Mouse (Mus musculus): Measurements from ENCODE around the gene Tdrd3. TPM values are rescaled to one million over a fixed set of nuclear protein-coding genes. Genes with fewer than 3 reads are reported as not detected.

Gene Tdrd3
- polyA plus RNA-seq, 1 experiment from 2014 or later: 37.0 TPM

DNA sequence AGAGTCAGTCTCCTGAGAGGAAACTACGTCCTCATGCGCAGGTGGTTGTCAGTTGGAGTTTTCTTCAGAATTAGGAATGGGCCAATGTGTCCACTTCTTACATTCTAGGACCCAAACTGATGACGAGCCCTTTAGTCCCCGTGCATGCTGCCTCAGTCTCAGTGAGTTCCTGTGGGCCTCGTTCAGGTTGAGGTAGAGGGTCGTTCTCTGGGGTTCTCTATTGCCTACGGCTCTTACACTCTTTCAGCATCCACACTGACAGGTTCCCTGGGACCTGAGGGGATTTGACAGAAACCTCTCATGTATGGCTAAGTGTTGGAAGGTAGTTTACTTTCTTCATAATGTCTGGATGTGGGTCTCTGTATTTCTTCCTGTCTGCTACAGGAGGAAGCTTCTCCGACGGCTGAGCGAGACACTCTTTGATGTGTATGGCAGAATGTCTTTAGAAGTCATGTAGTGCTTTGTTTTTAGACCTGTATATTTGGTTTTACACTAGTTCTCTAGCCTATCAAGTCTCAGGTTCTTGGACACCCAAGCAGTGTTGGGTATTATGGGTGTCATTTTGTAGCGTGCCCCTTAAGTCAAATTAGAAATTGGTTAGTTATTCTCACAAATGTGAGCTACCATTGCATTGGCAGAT is 81.6 kb downstream of the Tdrd3 start:
- Histone ChIP-seq H3K9me3 (ENCODE audit: control insufficient read depth, low read length) (no peaks in the 10 kb centered on the region), H3K36me3 (ENCODE audit: control insufficient read depth, insufficient read depth, low read length) (0 out of 2 replicates have a peak, but pooled peaks cover 5% of the 10 kb centered on the region), H3K27ac (replicated peaks; ENCODE audit: low read depth, low read length) (no peak overlapping the region), H3K4me2 (ENCODE audit: low read depth, low read length) (no peak overlapping the region), H3K4me3 (ENCODE audit: low read depth, low read length) (no peak overlapping the region), H3K27me3 (replicated peaks; ENCODE audit: control insufficient read depth, insufficient read depth, low read length) (no peaks in the 10 kb centered on the region), H3K9ac (ENCODE audit: low read depth, low read length) (no peak overlapping the region), H3K4me1 (ENCODE audit: control insufficient read depth, insufficient read depth, low read length) (no peaks in the 10 kb centered on the region)
- ATAC-seq (ENCODE audit: low read depth) (no peak), DNase-seq (ENCODE audit: low spot score) (no peak)
- WGBS: 93% methylated on average over 11 of the region's 11 CpGs

DNA sequence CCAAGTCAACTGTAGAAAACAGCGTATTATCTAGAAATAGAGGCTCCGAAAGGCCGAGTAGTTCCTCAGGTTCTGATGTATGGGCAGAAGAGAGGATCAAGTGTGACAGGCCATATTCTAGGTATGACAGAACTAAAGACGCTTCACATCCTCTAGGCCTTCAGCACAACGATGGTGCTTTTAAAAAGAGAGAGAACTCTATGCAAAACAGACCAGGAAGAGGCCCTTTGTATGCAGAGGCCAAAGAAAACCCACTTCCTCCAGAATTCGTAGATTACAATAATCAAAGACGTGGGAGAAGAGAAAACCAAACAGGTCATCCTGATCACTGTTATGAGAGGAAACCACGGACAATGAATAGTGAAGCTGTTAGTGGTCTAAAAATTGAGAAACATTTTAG is 89.5 kb downstream of the Tdrd3 start:
- Histone ChIP-seq H3K36me3 (ENCODE audit: control insufficient read depth, insufficient read depth, low read length) (peaks cover 24% of the 10 kb centered on the region), H3K4me1 (ENCODE audit: control insufficient read depth, insufficient read depth, low read length) (no peaks in the 10 kb centered on the region), H3K9ac (ENCODE audit: low read depth, low read length) (no peak overlapping the region), H3K27ac (replicated peaks; ENCODE audit: low read depth, low read length) (no peak overlapping the region), H3K4me2 (ENCODE audit: low read depth, low read length) (no peak overlapping the region), H3K9me3 (ENCODE audit: control insufficient read depth, low read length) (no peaks in the 10 kb centered on the region), H3K4me3 (ENCODE audit: low read depth, low read length) (no peak overlapping the region), H3K27me3 (replicated peaks; ENCODE audit: control insufficient read depth, insufficient read depth, low read length) (no peaks in the 10 kb centered on the region)
- 88% methylated on average over 8 of the region's 8 CpGs for WGBS
- ATAC-seq (ENCODE audit: low read depth) (no peak), DNase-seq (ENCODE audit: low spot score) (no peak)

DNA sequence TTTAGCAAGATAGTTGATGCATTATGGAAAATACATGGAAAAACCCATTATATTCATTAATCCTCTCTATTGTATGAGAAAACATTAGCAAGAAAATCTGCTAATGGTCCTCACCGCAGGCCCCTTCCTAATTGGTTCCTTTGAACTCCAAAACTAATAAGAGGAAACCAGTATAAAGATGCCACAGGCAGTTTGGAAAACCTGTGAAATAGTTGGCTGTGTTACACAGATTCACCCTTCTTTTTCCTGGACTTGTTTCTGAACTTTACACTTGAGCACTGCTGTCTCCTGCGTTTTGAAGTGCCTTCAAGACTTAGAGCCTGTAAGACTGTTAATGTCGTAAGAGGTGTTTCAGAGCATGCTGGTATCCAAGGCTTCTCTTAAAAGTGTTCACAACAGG is 98.8 kb downstream of the Tdrd3 start:
- Histone ChIP-seq H3K27me3 (replicated peaks; ENCODE audit: control insufficient read depth, insufficient read depth, low read length) (no peaks in the 10 kb centered on the region), H3K4me3 (ENCODE audit: low read depth, low read length) (no peak overlapping the region), H3K9me3 (ENCODE audit: control insufficient read depth, low read length) (no peaks in the 10 kb centered on the region), H3K36me3 (ENCODE audit: control insufficient read depth, insufficient read depth, low read length) (peaks cover 16% of the 10 kb centered on the region), H3K4me1 (ENCODE audit: control insufficient read depth, insufficient read depth, low read length) (no peaks in the 10 kb centered on the region), H3K27ac (replicated peaks; ENCODE audit: low read depth, low read length) (no peak overlapping the region), H3K9ac (ENCODE audit: low read depth, low read length) (no peak overlapping the region), H3K4me2 (ENCODE audit: low read depth, low read length) (no peak overlapping the region)
- ATAC-seq (ENCODE audit: low read depth) (no peak), DNase-seq (ENCODE audit: low spot score) (no peak)
- 81% methylated on average over 3 of the region's 3 CpGs for WGBS

DNA sequence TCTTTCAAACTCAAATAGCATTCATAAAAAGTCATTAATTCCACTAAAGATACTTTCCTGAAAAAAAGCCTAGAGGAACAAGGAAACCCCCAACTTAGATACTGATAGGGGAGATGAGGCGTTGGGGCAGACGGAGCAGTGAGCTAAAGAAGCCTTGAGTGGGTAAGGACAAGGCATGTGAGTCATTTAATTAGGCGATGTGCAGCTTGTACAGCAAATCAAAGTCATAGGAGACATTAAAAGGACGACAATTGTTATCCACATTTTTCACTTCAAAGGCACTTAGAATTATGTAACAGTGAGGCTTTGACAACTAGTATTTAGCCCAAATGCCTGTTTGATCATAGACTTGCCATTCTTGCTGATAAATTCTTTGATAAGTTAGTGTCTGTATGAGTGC is 100.9 kb downstream of the Tdrd3 start:
- DNase-seq (ENCODE audit: low spot score): no peak
- Histone ChIP-seq H3K27ac (replicated peaks; ENCODE audit: low read depth, low read length) (no peak overlapping the region), H3K27me3 (replicated peaks; ENCODE audit: control insufficient read depth, insufficient read depth, low read length) (no peaks in the 10 kb centered on the region), H3K4me2 (ENCODE audit: low read depth, low read length) (no peak overlapping the region), H3K9ac (ENCODE audit: low read depth, low read length) (no peak overlapping the region), H3K9me3 (ENCODE audit: control insufficient read depth, low read length) (no peaks in the 10 kb centered on the region), H3K4me1 (ENCODE audit: control insufficient read depth, insufficient read depth, low read length) (no peaks in the 10 kb centered on the region), H3K4me3 (ENCODE audit: low read depth, low read length) (no peak overlapping the region), H3K36me3 (ENCODE audit: control insufficient read depth, insufficient read depth, low read length) (peaks cover 13% of the 10 kb centered on the region)
- WGBS: 81% methylated on average over 4 of the region's 4 CpGs
- ATAC-seq (ENCODE audit: low read depth): no peak

DNA sequence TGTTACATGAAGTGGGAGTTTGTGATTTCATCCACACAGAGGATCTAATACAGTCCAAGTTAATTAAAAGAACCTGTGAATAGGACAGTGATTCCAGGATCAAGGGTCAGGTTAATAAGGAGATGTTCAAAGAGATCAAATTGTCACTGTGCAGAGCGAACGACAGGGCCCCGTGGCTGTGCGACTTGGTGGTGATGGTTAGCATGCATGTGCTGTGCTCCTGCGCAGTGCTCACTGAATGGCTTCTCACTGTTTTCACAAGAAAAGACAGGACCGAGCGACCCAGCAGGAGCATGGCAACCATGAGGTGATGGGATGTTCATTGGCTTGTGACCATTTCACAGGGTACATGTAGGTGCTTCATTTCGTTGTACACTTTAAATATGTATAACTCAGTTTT is 115.4 kb downstream of the Tdrd3 start:
- no peak overlapping the region for H3K27ac ChIP-seq (replicated peaks; ENCODE audit: low read depth, low read length)
- no peaks in the 10 kb centered on the region for H3K27me3 ChIP-seq (replicated peaks; ENCODE audit: control insufficient read depth, insufficient read depth, low read length)
- ATAC-seq (ENCODE audit: low read depth) (no peak), DNase-seq (ENCODE audit: low spot score) (no peak)
- no peak overlapping the region for H3K4me3 ChIP-seq (ENCODE audit: low read depth, low read length)
- H3K36me3 ChIP-seq (ENCODE audit: control insufficient read depth, insufficient read depth, low read length): peaks cover 7% of the 10 kb centered on the region; the same call in 1 of the 2 replicates
- no peaks in the 10 kb centered on the region for H3K9me3 ChIP-seq (ENCODE audit: control insufficient read depth, low read length)
- no peak overlapping the region for H3K4me2 ChIP-seq (ENCODE audit: low read depth, low read length)
- H3K9ac ChIP-seq (ENCODE audit: low read depth, low read length): no peak overlapping the region
- H3K4me1 ChIP-seq (ENCODE audit: control insufficient read depth, insufficient read depth, low read length): no peaks in the 10 kb centered on the region
- WGBS: 82% methylated on average over 8 of the region's 8 CpGs

DNA sequence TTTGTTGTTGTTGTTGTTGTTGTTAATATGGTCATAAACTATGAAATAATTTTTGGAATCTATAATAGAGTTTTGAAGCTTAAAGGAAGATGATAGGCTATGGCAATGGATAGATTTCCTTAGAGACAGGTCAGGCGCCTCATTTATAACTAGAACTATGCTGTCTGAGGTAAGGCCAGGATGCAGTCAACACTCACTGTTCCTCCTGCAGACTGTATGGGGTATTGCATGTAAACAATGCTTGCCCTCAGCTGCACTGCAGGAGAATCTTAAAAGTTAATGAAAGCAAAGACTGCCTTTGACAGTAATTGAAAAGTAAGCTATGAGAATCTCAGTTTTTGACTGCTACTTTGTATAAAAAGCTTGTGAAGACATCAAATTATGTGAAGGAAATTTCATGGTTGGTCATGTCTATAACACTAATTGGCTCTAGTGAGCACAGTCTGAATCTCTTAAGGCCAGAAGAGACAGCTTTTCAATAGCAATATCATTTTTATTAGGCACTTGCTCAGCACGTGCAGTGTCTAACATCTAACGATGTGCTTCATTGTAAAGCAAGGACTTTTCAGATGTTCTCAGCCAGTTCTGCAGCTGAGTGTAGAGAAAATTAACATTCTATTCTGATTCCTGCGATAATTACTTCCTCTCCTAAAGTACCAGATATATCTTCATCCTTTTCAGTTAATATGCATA is 120.8 kb downstream of the Tdrd3 start:
- 90% methylated on average over 4 of the region's 4 CpGs for WGBS
- ATAC-seq (ENCODE audit: low read depth) (no peak), DNase-seq (ENCODE audit: low spot score) (no peak)
- Histone ChIP-seq H3K9me3 (ENCODE audit: control insufficient read depth, low read length) (no peaks in the 10 kb centered on the region), H3K27ac (replicated peaks; ENCODE audit: low read depth, low read length) (no peak overlapping the region), H3K4me3 (ENCODE audit: low read depth, low read length) (no peak overlapping the region), H3K4me2 (ENCODE audit: low read depth, low read length) (no peak overlapping the region), H3K27me3 (replicated peaks; ENCODE audit: control insufficient read depth, insufficient read depth, low read length) (no peaks in the 10 kb centered on the region), H3K36me3 (ENCODE audit: control insufficient read depth, insufficient read depth, low read length) (peaks cover 13% of the 10 kb centered on the region; the same call in 1 of the 2 replicates), H3K9ac (ENCODE audit: low read depth, low read length) (no peak overlapping the region), H3K4me1 (ENCODE audit: control insufficient read depth, insufficient read depth, low read length) (no peaks in the 10 kb centered on the region)

DNA sequence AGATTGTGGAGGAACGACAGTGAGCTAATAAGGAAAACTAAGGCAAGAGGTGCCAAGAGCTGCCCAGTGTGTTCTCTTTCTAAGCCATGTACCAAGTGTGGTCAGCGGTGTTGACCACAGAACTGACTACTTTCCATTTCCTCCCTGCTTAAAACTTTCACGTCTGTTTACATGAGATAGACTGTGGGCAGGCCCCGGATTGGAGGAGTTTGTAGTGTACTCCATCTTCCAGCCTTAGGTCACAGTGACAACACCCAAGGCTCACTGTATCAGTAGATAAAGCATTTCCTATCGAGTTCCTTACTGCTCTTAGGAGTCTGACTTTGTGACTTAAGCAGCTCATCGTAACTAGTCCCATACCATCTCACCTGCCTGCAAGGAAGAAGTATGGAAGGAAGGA is 133.5 kb downstream of the Tdrd3 start:
- Histone ChIP-seq H3K9ac (ENCODE audit: low read depth, low read length) (no peak overlapping the region), H3K4me3 (ENCODE audit: low read depth, low read length) (no peak overlapping the region), H3K4me2 (ENCODE audit: low read depth, low read length) (no peak overlapping the region), H3K27ac (replicated peaks; ENCODE audit: low read depth, low read length) (no peak overlapping the region), H3K4me1 (ENCODE audit: control insufficient read depth, insufficient read depth, low read length) (no peaks in the 10 kb centered on the region), H3K9me3 (ENCODE audit: control insufficient read depth, low read length) (no peaks in the 10 kb centered on the region), H3K36me3 (ENCODE audit: control insufficient read depth, insufficient read depth, low read length) (peaks cover 20% of the 10 kb centered on the region), H3K27me3 (replicated peaks; ENCODE audit: control insufficient read depth, insufficient read depth, low read length) (no peaks in the 10 kb centered on the region)
- ATAC-seq (ENCODE audit: low read depth) (no peak), DNase-seq (ENCODE audit: low spot score) (no peak)
- 92% methylated on average over 6 of the region's 6 CpGs for WGBS

DNA sequence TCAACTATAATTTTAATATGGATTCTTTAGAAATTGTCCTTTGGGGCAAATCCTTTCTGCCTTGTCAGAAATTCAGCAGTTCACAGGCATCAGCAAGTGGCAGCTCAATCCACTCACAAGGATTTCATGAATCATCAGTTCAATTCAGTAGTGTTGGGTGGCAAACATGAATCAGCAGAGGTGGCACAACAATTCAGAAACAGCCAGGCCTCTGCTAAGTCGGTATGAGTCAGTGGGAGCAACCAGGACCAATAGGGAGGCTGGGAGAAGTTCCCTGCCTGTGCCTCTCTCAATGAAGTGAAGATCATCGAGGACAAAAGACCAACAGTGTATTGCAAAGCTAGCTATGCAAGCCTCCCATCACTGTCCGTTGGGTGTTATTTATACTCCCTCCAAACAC is 135.8 kb downstream of the Tdrd3 start:
- Histone ChIP-seq H3K9ac (ENCODE audit: low read depth, low read length) (no peak overlapping the region), H3K36me3 (ENCODE audit: control insufficient read depth, insufficient read depth, low read length) (peaks cover under 1% of the 10 kb centered on the region; the same call in 1 of the 2 replicates), H3K27me3 (replicated peaks; ENCODE audit: control insufficient read depth, insufficient read depth, low read length) (no peaks in the 10 kb centered on the region), H3K4me2 (ENCODE audit: low read depth, low read length) (no peak overlapping the region), H3K4me1 (ENCODE audit: control insufficient read depth, insufficient read depth, low read length) (no peaks in the 10 kb centered on the region), H3K4me3 (ENCODE audit: low read depth, low read length) (no peak overlapping the region), H3K9me3 (ENCODE audit: control insufficient read depth, low read length) (no peaks in the 10 kb centered on the region), H3K27ac (replicated peaks; ENCODE audit: low read depth, low read length) (no peak overlapping the region)
- WGBS: 63% methylated on average over 3 of the region's 3 CpGs
- ATAC-seq (ENCODE audit: low read depth) (no peak), DNase-seq (ENCODE audit: low spot score) (no peak)

DNA sequence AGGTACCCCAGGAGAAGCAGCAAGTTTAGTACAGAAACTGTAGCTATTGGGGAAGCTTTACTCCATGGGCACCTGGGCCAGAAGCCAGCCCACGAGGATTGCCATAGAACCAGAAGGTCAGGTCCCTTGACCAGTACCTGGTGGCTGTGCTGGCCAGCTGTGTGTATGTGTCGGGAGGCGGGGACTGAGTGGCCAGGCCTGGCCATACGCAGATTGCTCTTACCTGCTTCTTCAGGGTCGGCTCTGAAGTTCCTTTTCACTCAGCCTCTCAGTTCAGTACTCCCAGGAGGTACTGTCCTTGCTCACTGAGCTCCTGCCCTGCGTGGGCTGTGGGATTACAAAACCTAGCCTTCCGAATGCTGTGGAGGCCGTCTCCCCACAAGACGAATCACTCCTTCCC is 147.4 kb downstream of the Tdrd3 start:
- Histone ChIP-seq H3K9ac (ENCODE audit: low read depth, low read length) (no peak overlapping the region), H3K36me3 (ENCODE audit: control insufficient read depth, insufficient read depth, low read length) (no peaks in the 10 kb centered on the region), H3K27ac (replicated peaks; ENCODE audit: low read depth, low read length) (no peak overlapping the region), H3K27me3 (replicated peaks; ENCODE audit: control insufficient read depth, insufficient read depth, low read length) (no peaks in the 10 kb centered on the region), H3K4me2 (ENCODE audit: low read depth, low read length) (no peak overlapping the region), H3K9me3 (ENCODE audit: control insufficient read depth, low read length) (no peaks in the 10 kb centered on the region), H3K4me3 (ENCODE audit: low read depth, low read length) (no peak overlapping the region), H3K4me1 (ENCODE audit: control insufficient read depth, insufficient read depth, low read length) (peaks cover 12% of the 10 kb centered on the region; the same call in 1 of the 2 replicates)
- DNase-seq (ENCODE audit: low spot score): no peak
- 77% methylated on average over 9 of the region's 9 CpGs for WGBS
- ATAC-seq (ENCODE audit: low read depth): no peak

Data from embryonic facial prominence, embryonic 14.5 days (tissue).